Mouse (Mus musculus) lung, adult 2 months (tissue): ENCODE results near the gene Lsamp.

Experiments used
- CTCF ChIP-seq: fragments of 200-500 bp; IDR thresholded peaks from 2 replicates; pipeline ENCODE4 v1.5.1; 2011; ENCODE audit warnings: mild to moderate bottlenecking, low read length, control low read depth; ENCODE audit not compliant: insufficient read depth
- POLR2A ChIP-seq: fragments of 200-500 bp; IDR thresholded peaks from 2 replicates; pipeline ENCODE4 v1.6.1; 2011; ENCODE audit warnings: low read depth, mild to moderate bottlenecking, control low read depth, low read length, borderline replicate concordance; ENCODE audit errors: extremely low read depth

DNA sequence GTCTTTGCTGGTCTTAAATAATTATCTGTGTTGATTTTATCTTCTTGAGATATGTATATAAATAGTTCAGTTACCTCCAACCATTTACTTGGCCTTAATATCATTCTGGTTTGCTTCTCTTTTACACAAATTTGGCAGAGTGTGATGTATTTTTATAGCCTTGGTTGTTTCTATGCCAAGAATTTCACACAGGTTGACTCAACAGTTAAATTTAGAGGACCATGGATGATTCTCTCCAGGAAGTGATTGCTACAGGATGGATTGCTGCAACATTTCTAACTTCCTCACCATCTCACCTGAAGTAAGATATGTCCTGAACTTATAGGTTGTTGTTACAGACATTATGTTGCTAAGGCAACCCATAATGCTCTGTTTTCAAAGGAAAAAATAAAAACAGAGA, 882.6 kb downstream of the Lsamp start:
- TF ChIP-seq POLR2A = no peak
- TF ChIP-seq CTCF = no peak
